Mouse (Mus musculus) thymus, adult 2 months (tissue): ENCODE measurements around the gene Mypn.

Experiments used
- CTCF ChIP-seq: fragments of 200-500 bp; IDR thresholded peaks from 2 replicates; pipeline ENCODE4 v1.5.1; 2012; ENCODE audit warnings: mild to moderate bottlenecking, control low read depth, low read length, moderate library complexity, borderline replicate concordance; ENCODE audit not compliant: control insufficient read depth, poor library complexity, insufficient read depth; ENCODE audit errors: extremely low read depth
- POLR2A ChIP-seq: fragments of 200-500 bp; IDR thresholded peaks from 2 replicates; pipeline ENCODE4 v1.6.1; 2012; ENCODE audit warnings: mild to moderate bottlenecking, low read length, control low read depth, moderate library complexity; ENCODE audit not compliant: control insufficient read depth, poor library complexity, insufficient read depth; ENCODE audit errors: extremely low read depth

GRCm38 (mm10) chr10:63157491-63157890 lies 46.3 kb downstream of the Mypn start:
- TF ChIP-seq POLR2A (no peak), CTCF (no peak)
